Mouse (Mus musculus) lung, postnatal 0 days (tissue): ENCODE results near the gene Col6a3. TPM values are rescaled to one million over a fixed set of nuclear protein-coding genes. Genes with fewer than 3 reads are reported as not detected.

Experiments used
- ATAC-seq: fragments of 200-750 bp; cut with Nextera tagmentation; 2 replicates; pipeline ENCODE4 v1.8.0; 2017; ENCODE audit warnings: moderate library complexity
- DNase-seq: peaks from one replicate; pipeline ENCODE4 v3.0.0-alpha.2; 2016; ENCODE audit warnings: low spot score
- H3K27ac ChIP-seq: fragments of 300-500 bp; sonication (generic); 2 replicates; pipeline ENCODE4 v1.5.1; 2014; ENCODE audit warnings: antibody characterized with exemption, mild to moderate bottlenecking, low read length, mixed read lengths
- H3K27me3 ChIP-seq: fragments of 300-500 bp; sonication (generic); replicated peaks from 2 replicates; pipeline ENCODE4 v1.6.1; 2014; ENCODE audit warnings: low read length, mixed read lengths; ENCODE audit not compliant: insufficient read depth
- H3K36me3 ChIP-seq: fragments of 300-500 bp; sonication (generic); 2 replicates; pipeline ENCODE4 v1.6.1; 2014; ENCODE audit warnings: low read length, mixed read lengths; ENCODE audit not compliant: insufficient read depth
- H3K4me1 ChIP-seq: fragments of 300-500 bp; sonication (generic); 2 replicates; pipeline ENCODE4 v1.6.1; 2014; ENCODE audit warnings: antibody characterized with exemption, low read depth, low read length, mixed read lengths; ENCODE audit not compliant: insufficient read depth
- H3K4me2 ChIP-seq: fragments of 300-500 bp; sonication (generic); replicated peaks from 2 replicates; pipeline ENCODE4 v1.6.1; 2014; ENCODE audit warnings: low read depth, mild to moderate bottlenecking, low read length, moderate library complexity, mixed read lengths
- H3K4me3 ChIP-seq: fragments of 300-500 bp; sonication (generic); 2 replicates; pipeline ENCODE4 v1.5.1; 2014; ENCODE audit warnings: low read depth, low read length
- H3K9ac ChIP-seq: fragments of 300-500 bp; sonication (generic); replicated peaks from 2 replicates; pipeline ENCODE4 v1.6.1; 2014; ENCODE audit warnings: low read depth, mild to moderate bottlenecking
- H3K9me3 ChIP-seq: fragments of 300-500 bp; sonication (generic); 2 replicates; pipeline ENCODE4 v1.6.1; 2016; ENCODE audit warnings: low read length, mixed read lengths
- CTCF ChIP-seq: IDR thresholded peaks from 2 replicates; pipeline ENCODE4 v1.5.1; 2016; ENCODE audit warnings: antibody characterized with exemption, mild to moderate bottlenecking
- EP300 ChIP-seq: IDR thresholded peaks from 2 replicates; pipeline ENCODE4 v1.6.1; 2016; ENCODE audit warnings: antibody characterized with exemption, mild to moderate bottlenecking, control low read depth
- WGBS: fragments of 180-500 bp; shearing (Covaris S2); extraction: QIAGEN DNeasy Blood & Tissue Kit; methylation state at CpG from one replicate; pipeline ENCODE4 v1.1.7; 2014; 5-methylcytosine and 5-hydroxymethylcytosine counted together
- polyA plus RNA-seq: library from polyadenylated mRNA; unstranded; fragments of >200 nt; fragmentation: Nextera tagmentation; extraction: Ambion mirVana; gene quantifications from 2 replicates; pipeline ENCODE4 v1.2.1, GENCODE M21; 2015

The Col6a3 gene
- polyA plus RNA-seq, 1 experiment from 2014 or later: 62.4 TPM

- Histone ChIP-seq H3K27me3 (no peaks in the 10 kb centered on the region), H3K4me2 (no peak overlapping the region), H3K9ac (no peak overlapping the region), H3K9me3 (no peaks in the 10 kb centered on the region), H3K27ac (peak overlapping the region; percentile 47; the same call in 1 of the 2 replicates), H3K4me3 (no peak overlapping the region), H3K4me1 (no peaks in the 10 kb centered on the region), H3K36me3 (no peaks in the 10 kb centered on the region)
- WGBS: 45% methylated on average over 7 of the region's 7 CpGs
- ATAC-seq: peak; percentile 32
- peak; percentile 49 for DNase-seq
- TF ChIP-seq CTCF (no peak), EP300 (no peak)
Measured at GRCm38 (mm10) chr1:90770027-90770426, 73.7 kb downstream of the Col6a3 start.

- H3K4me3 ChIP-seq: no peak overlapping the region
- 28% methylated on average over 7 of the region's 7 CpGs for WGBS
- no peaks in the 10 kb centered on the region for H3K27me3 ChIP-seq
- H3K9ac ChIP-seq: no peak overlapping the region
- no peaks in the 10 kb centered on the region for H3K4me1 ChIP-seq
- H3K36me3 ChIP-seq: no peaks in the 10 kb centered on the region
- no peak for ATAC-seq
- TF ChIP-seq EP300: no peak
- no peak for TF ChIP-seq CTCF
- no peak overlapping the region for H3K4me2 ChIP-seq
- 0 out of 2 replicates have a peak overlapping the region, but pooled peaks have one; percentile 43 for H3K27ac ChIP-seq
- no peaks in the 10 kb centered on the region for H3K9me3 ChIP-seq
- DNase-seq: no peak
Measured at GRCm38 (mm10) chr1:90769301-90769700, 74.5 kb downstream of the Col6a3 start.

- DNase-seq: peak; percentile 73
- no peak overlapping the region for H3K9ac ChIP-seq
- 0 out of 2 replicates have a peak overlapping the region, but pooled peaks have one; percentile 26 for H3K27ac ChIP-seq
- H3K4me3 ChIP-seq: no peak overlapping the region
- peak; percentile 79 for ATAC-seq
- 47% methylated on average over 4 of the region's 4 CpGs for WGBS
- no peaks in the 10 kb centered on the region for H3K4me1 ChIP-seq
- no peaks in the 10 kb centered on the region for H3K36me3 ChIP-seq
- H3K4me2 ChIP-seq: no peak overlapping the region
- TF ChIP-seq EP300: no peak
- TF ChIP-seq CTCF: no peak
- H3K9me3 ChIP-seq: no peaks in the 10 kb centered on the region
- H3K27me3 ChIP-seq: no peaks in the 10 kb centered on the region
Measured at GRCm38 (mm10) chr1:90758091-90758673, 85.6 kb downstream of the Col6a3 start.

- ATAC-seq: peak; percentile 42; the same call in 1 of the 2 replicates
- H3K4me3 ChIP-seq: no peak overlapping the region
- no peaks in the 10 kb centered on the region for H3K27me3 ChIP-seq
- no peaks in the 10 kb centered on the region for H3K9me3 ChIP-seq
- WGBS: 33% methylated on average over 17 of the region's 17 CpGs
- H3K36me3 ChIP-seq: no peaks in the 10 kb centered on the region
- TF ChIP-seq CTCF: no peak
- TF ChIP-seq EP300: no peak
- H3K4me2 ChIP-seq: no peak overlapping the region
- no peak overlapping the region for H3K9ac ChIP-seq
- H3K27ac ChIP-seq: no peak overlapping the region
- DNase-seq: peak; percentile 44
- no peaks in the 10 kb centered on the region for H3K4me1 ChIP-seq
Measured at GRCm38 (mm10) chr1:90753869-90754563, 89.8 kb downstream of the Col6a3 start.

GRCm38 (mm10) chr1:90751221-90751620 lies 92.5 kb downstream of the Col6a3 start:
- Histone ChIP-seq H3K4me3 (no peak overlapping the region), H3K9ac (no peak overlapping the region), H3K4me1 (no peaks in the 10 kb centered on the region), H3K9me3 (no peaks in the 10 kb centered on the region), H3K27me3 (no peaks in the 10 kb centered on the region), H3K36me3 (no peaks in the 10 kb centered on the region), H3K27ac (no peak overlapping the region), H3K4me2 (no peak overlapping the region)
- TF ChIP-seq CTCF: no peak
- TF ChIP-seq EP300: no peak
- WGBS: 41% methylated on average over 4 of the region's 4 CpGs
- ATAC-seq (peak; percentile 34; the same call in 1 of the 2 replicates), DNase-seq (peak; percentile 25)

GRCm38 (mm10) chr1:90750169-90750568 lies 93.6 kb downstream of the Col6a3 start:
- no peak for TF ChIP-seq EP300
- TF ChIP-seq CTCF: no peak
- H3K9ac ChIP-seq: no peak overlapping the region
- no peaks in the 10 kb centered on the region for H3K27me3 ChIP-seq
- DNase-seq (peak; percentile 35), ATAC-seq (no peak)
- H3K4me1 ChIP-seq: no peaks in the 10 kb centered on the region
- no peak overlapping the region for H3K27ac ChIP-seq
- H3K4me2 ChIP-seq: no peak overlapping the region
- no peak overlapping the region for H3K4me3 ChIP-seq
- no peaks in the 10 kb centered on the region for H3K36me3 ChIP-seq
- 56% methylated on average over 8 of the region's 8 CpGs for WGBS
- no peaks in the 10 kb centered on the region for H3K9me3 ChIP-seq
